Mouse (Mus musculus): ENCODE results near the gene BC035044.
"Not testable (repeated sequence)": the region's sequence is repeated elsewhere in the genome, so short reads cannot be mapped to it uniquely, and the experiment has no call there.

The BC035044 gene

GRCm38 (mm10) chr6:128849902-128850301, 41.0 kb downstream of the BC035044 start:
- peak; percentile 65 to 67 for DNase-seq

GRCm38 (mm10) chr6:128847401-128847800, 43.5 kb downstream of the BC035044 start:
- no peak for DNase-seq

GRCm38 (mm10) chr6:128845998-128846542, 44.9 kb downstream of the BC035044 start:
- no peak for DNase-seq

- peak; percentile 93 to 96 for DNase-seq
These were observed 45.5 kb downstream of the BC035044 start for GRCm38 (mm10) chr6:128845319-128845979.

GRCm38 (mm10) chr6:128844586-128845080, 46.3 kb downstream of the BC035044 start:
- peak; percentile 33 to 38 for DNase-seq

- peak; percentile 46 to 57 for DNase-seq
These were observed 46.8 kb downstream of the BC035044 start for GRCm38 (mm10) chr6:128844131-128844530.

GRCm38 (mm10) chr6:128843479-128843992, 47.4 kb downstream of the BC035044 start:
- DNase-seq, result peak; percentile 65 to 70

- peak; percentile 94 to 96 for DNase-seq
These were observed 47.9 kb downstream of the BC035044 start for GRCm38 (mm10) chr6:128842945-128843478.

- peak; percentile 88 to 91 for DNase-seq
These were observed 48.5 kb downstream of the BC035044 start for GRCm38 (mm10) chr6:128842356-128842944.

GRCm38 (mm10) chr6:128841327-128842089, 49.4 kb downstream of the BC035044 start:
- peak in 1 of 2 experiments; percentile 27 for DNase-seq

GRCm38 (mm10) chr6:128840669-128841068, 50.3 kb downstream of the BC035044 start:
- DNase-seq, result not testable (repeated sequence)

- DNase-seq, result peak; percentile 29 to 41
These were observed 51.0 kb downstream of the BC035044 start for GRCm38 (mm10) chr6:128839921-128840320.

- DNase-seq, result peak; percentile 92 to 93
These were observed 51.6 kb downstream of the BC035044 start for GRCm38 (mm10) chr6:128839266-128839771.

GRCm38 (mm10) chr6:128838342-128839265, 52.3 kb downstream of the BC035044 start:
- peak; percentile 87 to 92 for DNase-seq

- peak; percentile 64 to 74 for DNase-seq
These were observed 53.2 kb downstream of the BC035044 start for GRCm38 (mm10) chr6:128837454-128838341.

- no peak for DNase-seq
These were observed 54.0 kb downstream of the BC035044 start for GRCm38 (mm10) chr6:128836955-128837334.

GRCm38 (mm10) chr6:128836191-128836954, 54.6 kb downstream of the BC035044 start:
- DNase-seq, result no peak

- no peak for DNase-seq
These were observed 55.4 kb downstream of the BC035044 start for GRCm38 (mm10) chr6:128835571-128835970.

GRCm38 (mm10) chr6:128833046-128833445, 57.9 kb downstream of the BC035044 start:
- DNase-seq, result no peak

Measured in cerebellum, postnatal 10 days (tissue).